ENCODE assay signal across 1 mouse cellular context in the genomic region with DNA sequence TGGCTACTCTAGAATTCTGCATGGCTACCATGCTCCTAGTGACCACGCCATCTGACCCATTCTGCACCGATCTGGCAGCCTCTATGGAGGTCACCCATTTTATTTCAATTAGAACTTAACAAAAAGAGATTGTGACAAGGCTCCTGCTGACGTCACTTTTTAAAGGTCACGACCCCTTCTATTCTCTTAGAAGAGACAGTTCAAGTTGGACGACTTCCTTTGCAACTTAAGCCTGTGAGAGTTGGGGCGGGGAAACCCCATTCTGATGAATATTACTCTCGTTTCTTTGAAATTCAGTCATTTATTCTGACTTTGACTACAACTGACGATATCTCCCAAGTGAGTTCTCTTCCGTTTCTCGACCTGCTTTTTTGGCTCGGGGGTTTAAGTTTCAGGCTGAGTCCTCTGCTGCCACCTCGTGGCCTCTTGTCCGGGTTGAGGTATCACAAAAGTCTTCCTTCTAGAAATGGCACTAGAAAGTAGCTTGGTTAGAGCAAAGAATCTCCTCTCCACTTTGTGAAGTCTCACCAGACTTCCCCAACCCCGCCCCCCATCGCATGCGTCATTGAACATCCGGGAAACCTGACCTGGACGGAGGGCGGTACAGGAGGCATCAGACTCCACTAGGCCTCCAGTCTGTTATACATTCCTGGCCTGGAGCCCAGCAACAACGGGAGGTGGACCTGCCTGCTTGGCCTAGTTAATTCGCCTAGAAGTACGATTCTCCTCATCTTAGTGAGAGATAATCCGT.
TF ChIP-seq lines count a peak whose summit lies in the region.

No protein-coding gene starts in this region.

TF ChIP-seq in CH12.LX, 34 proteins besides CTCF, POLR2A, EP300 and RAD21:
- TF ChIP-seq JUND (conservative IDR thresholded peaks at IDR 0.05; ENCODE audit: low read depth, low read length) (peak; percentile 49), NELFE (IDR thresholded peaks at IDR 0.05; ENCODE audit: low read depth, low read length) (peak; percentile 81; the same call in 1 of the 2 replicates), MXI1 (IDR thresholded peaks at IDR 0.05; ENCODE audit: low read depth, low read length) (0 out of 2 replicates have a peak, but pooled peaks have one; percentile 34), MAZ (IDR thresholded peaks at IDR 0.05; ENCODE audit: low read depth, low read length) (peak; percentile 78), PAX5 (IDR thresholded peaks at IDR 0.05; ENCODE audit: low read length) (no peak), SIN3A (IDR thresholded peaks at IDR 0.05; ENCODE audit: low read length) (peak; percentile 90), MAX (IDR thresholded peaks at IDR 0.05; ENCODE audit: low read length) (peak; percentile 16), TCF12 (IDR thresholded peaks at IDR 0.05; ENCODE audit: low read depth, low read length) (peak; percentile 78), USF1 (IDR thresholded peaks at IDR 0.05; ENCODE audit: low read depth, low read length) (no peak), BHLHE40 (IDR thresholded peaks at IDR 0.05; ENCODE audit: low read depth, low read length) (peak; percentile 71; the same call in 1 of the 2 replicates), ZKSCAN1 (IDR thresholded peaks at IDR 0.05; ENCODE audit: borderline replicate concordance, low read depth, low read length) (no peak), E2F4 (IDR thresholded peaks at IDR 0.05; ENCODE audit: insufficient replicate concordance, low read depth, low read length) (no peak), ELF1 (IDR thresholded peaks at IDR 0.05; ENCODE audit: low read depth, low read length) (peak; percentile 78), CHD2 (IDR thresholded peaks at IDR 0.05; ENCODE audit: low read length) (peak; percentile 57; the same call in 1 of the 2 replicates), CHD1 (IDR thresholded peaks at IDR 0.05; ENCODE audit: low read depth, low read length) (no peak), GABPA (IDR thresholded peaks at IDR 0.05; ENCODE audit: insufficient replicate concordance, low read depth, low read length) (no peak), ZC3H11A (IDR thresholded peaks at IDR 0.05; ENCODE audit: low read depth, low read length) (no peak), ZMIZ1 (IDR thresholded peaks at IDR 0.05; ENCODE audit: low read depth, low read length) (0 out of 2 replicates have a peak, but pooled peaks have one; percentile 34), TBP (conservative IDR thresholded peaks at IDR 0.05; ENCODE audit: low read depth, low read length) (peak; percentile 64; the same call in 1 of the 2 replicates), RCOR1 (conservative IDR thresholded peaks at IDR 0.05; ENCODE audit: low read depth, low read length) (no peak), ZNF384 (IDR thresholded peaks at IDR 0.05; ENCODE audit: low read depth, low read length) (peak; percentile 67), KAT2A (IDR thresholded peaks at IDR 0.05; ENCODE audit: insufficient replicate concordance, low read length) (peak; percentile 60; the same call in 1 of the 2 replicates), NRF1 (IDR thresholded peaks at IDR 0.05; ENCODE audit: low read depth, low read length) (no peak), IRF4 (IDR thresholded peaks at IDR 0.05; ENCODE audit: low read depth, low read length) (peak; percentile 82), ETS1 (conservative IDR thresholded peaks at IDR 0.05; ENCODE audit: low read depth, low read length) (peak; percentile 87), MYC (IDR thresholded peaks at IDR 0.05; ENCODE audit: low read depth, low read length) (peak; percentile 68; the same call in 1 of the 2 replicates), POLR2AphosphoS2 (IDR thresholded peaks at IDR 0.05; ENCODE audit: low read depth, low read length) (peak; percentile 91; the same call in 1 of the 2 replicates), MAFK (IDR thresholded peaks at IDR 0.05; ENCODE audit: insufficient replicate concordance, low read length) (no peak; the same call in 1 of the 2 replicates), HCFC1 (IDR thresholded peaks at IDR 0.05; ENCODE audit: low read depth, low read length) (peak; percentile 71), JUN (IDR thresholded peaks at IDR 0.05; ENCODE audit: insufficient read depth, low read depth, low read length) (peak; percentile 65), SMC3 (IDR thresholded peaks at IDR 0.05; ENCODE audit: low read depth, low read length) (peak; percentile 85), USF2 (conservative IDR thresholded peaks at IDR 0.05; ENCODE audit: low read depth, low read length) (no peak), MEF2A (IDR thresholded peaks at IDR 0.05; ENCODE audit: borderline replicate concordance, low read depth, low read length) (peak; percentile 85; the same call in 1 of the 2 replicates), UBTF (IDR thresholded peaks at IDR 0.05; ENCODE audit: low read depth, low read length) (no peak)
